Mouse (Mus musculus): ENCODE measurements at regions not wholly inside any gene's neighbourhood (a gene's known extent, or its start where the extent isn't known, plus 50 kb on each side); places are given as distances from the start of the nearest gene placed in this dataset.
A peak's percentile ranks its signal among the peaks of the same experiment; 100 is the strongest.

- DNase-seq (ENCODE audit: low spot score in 2 of 2): no peak
Measured at GRCm38 (mm10) chr11:17324651-17325050, 67.3 kb downstream of the C1d start.

GRCm38 (mm10) chr11:17325731-17326646 is 68.6 kb downstream of the C1d start:
- no peak for DNase-seq (ENCODE audit: low spot score in 2 of 2)

- DNase-seq (ENCODE audit: low spot score in 2 of 2): no peak
Measured at GRCm38 (mm10) chr11:17326695-17327094, 69.3 kb downstream of the C1d start.

- DNase-seq (ENCODE audit: low spot score in 2 of 2): no peak
Measured at GRCm38 (mm10) chr11:17351476-17351875, 94.1 kb downstream of the C1d start.

GRCm38 (mm10) chr11:17352148-17353130 is 95.1 kb downstream of the C1d start:
- DNase-seq (ENCODE audit: low spot score in 2 of 2): no peak

- no peak for DNase-seq (ENCODE audit: low spot score in 2 of 2)
Measured at GRCm38 (mm10) chr11:17359698-17360254, 102.4 kb downstream of the C1d start.

GRCm38 (mm10) chr11:17377859-17378258 is 120.5 kb downstream of the C1d start:
- DNase-seq (ENCODE audit: low spot score in 2 of 2): no peak

GRCm38 (mm10) chr11:17386756-17387155 is 129.4 kb downstream of the C1d start:
- DNase-seq (ENCODE audit: low spot score in 2 of 2): peak in 1 of 2 experiments; percentile 8

- no peak for DNase-seq (ENCODE audit: low spot score in 2 of 2)
Measured at GRCm38 (mm10) chr11:17393832-17394231, 136.5 kb downstream of the C1d start.

- DNase-seq (ENCODE audit: low spot score in 2 of 2): no peak
Measured at GRCm38 (mm10) chr11:17414531-17414930, 157.2 kb downstream of the C1d start.

- DNase-seq (ENCODE audit: low spot score in 2 of 2): no peak
Measured at GRCm38 (mm10) chr11:17415144-17415543, 157.8 kb downstream of the C1d start.

GRCm38 (mm10) chr11:17417656-17418289 is 160.4 kb downstream of the C1d start:
- DNase-seq (ENCODE audit: low spot score in 2 of 2): no peak

GRCm38 (mm10) chr11:17442133-17442532 is 184.8 kb downstream of the C1d start:
- no peak for DNase-seq (ENCODE audit: low spot score in 2 of 2)

GRCm38 (mm10) chr11:17449289-17449688 is 191.9 kb downstream of the C1d start:
- DNase-seq (ENCODE audit: low spot score in 2 of 2): no peak

GRCm38 (mm10) chr11:17450360-17451045 is 193.1 kb downstream of the C1d start:
- no peak for DNase-seq (ENCODE audit: low spot score in 2 of 2)

- no peak for DNase-seq (ENCODE audit: low spot score in 2 of 2)
Measured at GRCm38 (mm10) chr11:17451451-17451850, 194.1 kb downstream of the C1d start.

- no peak for DNase-seq (ENCODE audit: low spot score in 2 of 2)
Measured at GRCm38 (mm10) chr11:17453530-17453929, 196.2 kb downstream of the C1d start.

GRCm38 (mm10) chr11:17458946-17459345 is 201.6 kb downstream of the C1d start:
- no peak for DNase-seq (ENCODE audit: low spot score in 2 of 2)

GRCm38 (mm10) chr11:17460024-17460919 is 202.9 kb downstream of the C1d start:
- DNase-seq (ENCODE audit: low spot score in 2 of 2): no peak

- DNase-seq (ENCODE audit: low spot score in 2 of 2): no peak
Measured at GRCm38 (mm10) chr11:17460920-17461279, 203.5 kb downstream of the C1d start.
